Mouse (Mus musculus): ENCODE measurements at regions not wholly inside any gene's neighbourhood (a gene's known extent, or its start where the extent isn't known, plus 50 kb on each side); places are given as distances from the start of the nearest gene placed in this dataset.

DNA sequence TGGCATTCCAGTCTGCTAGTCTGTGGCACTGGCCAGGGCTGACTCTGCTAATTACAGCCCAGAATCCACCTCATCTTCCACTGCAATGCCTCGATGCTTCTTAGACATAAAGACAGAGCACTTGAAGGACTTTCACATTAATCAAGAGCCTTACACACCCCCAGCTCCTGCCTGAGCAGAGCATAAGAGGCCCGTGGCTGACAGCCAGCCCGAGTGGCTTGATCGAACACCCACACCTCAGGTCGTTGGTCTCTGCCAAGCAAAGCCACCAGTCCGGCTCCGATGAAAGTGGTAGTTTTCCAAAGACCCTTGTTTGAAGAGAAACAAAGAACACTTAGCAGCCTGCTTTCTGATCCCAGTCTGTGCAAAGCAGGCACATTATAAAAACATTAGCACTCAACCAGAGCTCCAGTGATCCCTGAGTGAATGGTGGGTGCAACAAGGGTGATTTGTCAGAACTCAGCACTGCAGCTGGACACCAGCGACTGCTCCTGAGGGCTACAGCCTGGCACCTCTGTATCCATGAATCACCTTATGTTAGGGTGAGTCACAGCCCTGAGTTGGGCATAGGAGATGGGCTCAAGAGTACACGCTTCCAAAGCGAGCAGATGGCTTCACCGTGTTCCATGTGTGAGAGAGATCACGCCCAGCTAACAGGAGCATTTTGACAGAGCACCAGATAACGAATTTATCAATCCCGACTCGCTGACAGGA, 223.6 kb downstream of the Rnf144a start:
- no peak for TF ChIP-seq CTCF (IDR thresholded peaks at IDR 0.05; ENCODE audit: insufficient read depth, low read depth, low read length)
- no peak for TF ChIP-seq POLR2A (IDR thresholded peaks at IDR 0.05; ENCODE audit: insufficient read depth, low read depth, low read length)
